Mouse (Mus musculus): ENCODE measurements around the gene Gm8267. TPM values are rescaled to one million over a fixed set of nuclear protein-coding genes. Genes with fewer than 3 reads are reported as not detected.
"Not testable (repeated sequence)": the region's sequence is repeated elsewhere in the genome, so short reads cannot be mapped to it uniquely, and the experiment has no call there.

Gm8267 gene
- polyA plus RNA-seq (2015; fragmentation: Nextera tagmentation; extraction: Ambion mirVana), result not detected in 2 replicates

DNA sequence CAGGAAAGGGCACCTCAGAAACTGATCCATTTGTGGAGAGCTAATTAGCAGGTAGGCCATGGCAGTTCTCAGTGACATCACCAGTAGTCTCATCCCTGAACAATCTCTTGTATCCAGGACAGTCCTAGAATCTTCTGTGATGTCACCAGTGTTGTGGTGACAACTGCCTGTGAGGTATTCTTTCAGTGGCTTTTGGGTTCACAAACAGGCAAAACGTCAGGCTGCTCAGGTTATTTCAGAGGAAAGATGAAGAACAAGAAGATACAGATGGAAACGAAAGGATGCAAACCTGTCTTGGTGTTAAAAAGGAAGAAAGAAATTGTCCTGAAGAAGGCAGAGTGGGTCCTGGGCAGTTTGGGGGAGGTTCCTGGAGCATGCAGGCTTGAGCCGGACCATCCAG lies at the start of gene Gm8267:
Gm8267 (minus strand) TSS at position 101 of the 400 bp plus-strand sequence.
- ATAC-seq, result no peak
- no peaks in the 10 kb centered on the region for H3K4me1 ChIP-seq (ENCODE audit: control insufficient read depth, insufficient read depth, low read depth, low read length)
- no peak within 1 kb of the TSS for H3K4me3 ChIP-seq (ENCODE audit: low read length)
- H3K9me3 ChIP-seq (ENCODE audit: control insufficient read depth, low read length), result no peaks in the 10 kb centered on the region
- H3K4me2 ChIP-seq (ENCODE audit: low read length), result no peak within 1 kb of the TSS
- no peak within 1 kb of the TSS for H3K27ac ChIP-seq (ENCODE audit: low read depth, low read length)
- WGBS, result 86% methylated on average over 3 of the region's 3 CpGs
- H3K9ac ChIP-seq (ENCODE audit: low read depth, low read length), result no peak within 1 kb of the TSS
- H3K27me3 ChIP-seq (replicated peaks; ENCODE audit: control insufficient read depth, insufficient read depth, low read length), result no peaks in the 10 kb centered on the region
- H3K36me3 ChIP-seq (ENCODE audit: control insufficient read depth, insufficient read depth, low read length), result no peaks in the 10 kb centered on the region

DNA sequence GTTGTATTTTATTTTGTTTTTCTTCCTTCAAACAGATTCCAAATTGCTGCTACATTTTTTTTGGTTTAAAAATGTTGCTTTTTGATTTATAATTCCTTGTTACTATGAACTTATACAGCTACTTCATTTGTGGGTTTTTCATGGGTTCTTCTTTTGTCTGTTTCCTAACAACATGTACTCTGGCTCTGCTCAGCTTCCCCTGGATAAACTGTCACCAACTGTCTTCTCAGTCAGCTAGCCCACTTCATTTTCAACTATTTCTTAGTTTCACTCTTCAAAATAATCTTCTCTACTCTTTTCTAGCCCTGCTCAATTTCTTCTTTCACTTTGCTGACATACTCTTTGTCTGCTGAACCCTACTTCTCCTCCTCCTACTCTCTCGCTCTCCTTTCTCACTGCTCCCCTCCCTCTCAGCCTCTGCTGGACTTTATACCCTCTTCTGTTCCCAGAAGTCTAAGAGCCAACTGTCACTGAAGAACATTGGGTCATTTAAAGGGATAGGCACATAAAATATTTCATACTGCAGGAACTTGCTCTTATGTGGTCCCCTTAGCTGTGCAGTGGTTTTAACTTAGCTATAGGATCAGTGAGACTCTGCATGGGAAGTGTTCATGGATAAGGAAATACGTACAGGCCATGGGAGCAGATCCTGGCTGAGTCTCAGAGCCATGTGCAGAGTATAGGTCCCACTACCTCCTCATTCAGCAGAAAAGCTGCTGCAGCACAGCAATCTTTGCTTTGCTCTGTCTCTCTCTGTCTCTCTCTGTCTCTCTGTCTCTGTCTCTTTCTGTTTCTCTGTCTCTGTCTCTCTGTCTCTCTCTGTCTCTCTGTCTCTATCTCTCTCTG lies 39.6 kb upstream of the Gm8267 start:
- H3K9ac ChIP-seq (ENCODE audit: low read depth, low read length); H3K9me3 ChIP-seq (ENCODE audit: control insufficient read depth, low read length); H3K4me1 ChIP-seq (ENCODE audit: control insufficient read depth, insufficient read depth, low read depth, low read length); H3K4me2 ChIP-seq (ENCODE audit: low read length); H3K4me3 ChIP-seq (ENCODE audit: low read length); H3K36me3 ChIP-seq (ENCODE audit: control insufficient read depth, insufficient read depth, low read length); H3K27ac ChIP-seq (ENCODE audit: low read depth, low read length); ATAC-seq; H3K27me3 ChIP-seq (replicated peaks; ENCODE audit: control insufficient read depth, insufficient read depth, low read length): not testable (repeated sequence)
- WGBS, result 50% methylated on average over 1 of the region's 2 CpGs

DNA sequence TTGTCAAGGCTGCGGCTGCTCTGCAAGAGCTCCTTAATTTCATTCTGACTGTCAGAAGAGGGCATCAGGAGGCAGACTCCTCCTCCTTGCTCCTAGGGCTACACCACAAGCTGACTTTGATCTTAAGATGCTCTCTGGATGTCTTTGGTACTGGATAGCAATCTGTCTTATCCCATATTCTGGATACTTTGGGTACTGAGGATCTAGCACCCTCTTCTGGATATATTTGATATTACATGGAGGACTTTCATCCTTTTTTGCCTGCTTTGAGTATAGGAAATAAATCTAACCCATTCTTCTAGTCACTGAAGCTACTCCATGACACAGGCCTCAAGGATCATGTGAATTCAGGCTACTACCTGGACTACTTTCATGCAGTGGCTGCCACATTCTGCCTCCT lies 7.4 kb downstream of the Gm8267 start:
- not testable (repeated sequence) for H3K9ac ChIP-seq (ENCODE audit: low read depth, low read length); H3K27ac ChIP-seq (ENCODE audit: low read depth, low read length); H3K4me1 ChIP-seq (ENCODE audit: control insufficient read depth, insufficient read depth, low read depth, low read length); H3K4me3 ChIP-seq (ENCODE audit: low read length); H3K4me2 ChIP-seq (ENCODE audit: low read length); H3K9me3 ChIP-seq (ENCODE audit: control insufficient read depth, low read length); H3K36me3 ChIP-seq (ENCODE audit: control insufficient read depth, insufficient read depth, low read length); ATAC-seq; H3K27me3 ChIP-seq (replicated peaks; ENCODE audit: control insufficient read depth, insufficient read depth, low read length)
- 67% methylated on average over 1 of the region's 1 CpGs for WGBS

DNA sequence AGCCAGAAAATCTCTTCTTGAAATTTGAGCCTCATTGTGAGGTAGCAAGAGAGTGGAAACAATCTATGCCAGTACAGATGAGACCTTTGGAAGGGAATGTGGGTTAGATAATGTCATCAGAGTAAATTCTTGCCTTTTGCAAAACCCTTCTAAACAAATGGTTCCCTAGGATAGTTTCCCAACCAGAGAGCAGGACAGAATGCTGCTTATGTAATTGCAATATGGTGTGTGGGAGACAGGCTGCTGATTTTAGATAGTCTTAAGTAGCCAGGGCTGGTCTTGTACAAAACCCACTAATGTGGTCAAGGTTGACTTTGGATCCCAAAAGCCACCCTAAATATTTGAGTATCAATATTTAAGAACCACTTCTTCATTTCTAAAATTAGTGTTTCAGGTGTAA lies 19.4 kb downstream of the Gm8267 start:
- not testable (repeated sequence) for H3K4me1 ChIP-seq (ENCODE audit: control insufficient read depth, insufficient read depth, low read depth, low read length); H3K9ac ChIP-seq (ENCODE audit: low read depth, low read length); H3K9me3 ChIP-seq (ENCODE audit: control insufficient read depth, low read length); H3K27me3 ChIP-seq (replicated peaks; ENCODE audit: control insufficient read depth, insufficient read depth, low read length); H3K4me3 ChIP-seq (ENCODE audit: low read length); H3K36me3 ChIP-seq (ENCODE audit: control insufficient read depth, insufficient read depth, low read length); ATAC-seq; H3K4me2 ChIP-seq (ENCODE audit: low read length); H3K27ac ChIP-seq (ENCODE audit: low read depth, low read length)

DNA sequence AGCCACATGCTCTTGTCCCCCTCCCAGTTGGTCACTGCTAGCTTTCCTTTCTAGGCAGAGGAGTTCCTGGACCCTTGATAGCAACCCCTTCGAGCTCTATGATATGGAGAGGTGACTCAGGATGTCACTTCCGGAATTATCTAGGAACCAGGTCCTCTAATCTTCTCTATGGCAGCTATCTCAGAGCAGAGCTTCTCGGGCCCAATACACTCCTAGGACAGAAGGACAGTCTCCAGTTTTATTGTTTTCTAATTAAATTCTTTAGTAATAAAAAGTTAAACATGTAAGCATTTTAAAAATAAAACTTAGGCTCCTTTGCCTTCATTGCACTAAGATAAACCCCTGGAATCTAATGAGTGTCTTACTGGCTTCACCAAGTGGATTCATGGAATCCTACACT lies 43.8 kb downstream of the Gm8267 start, which contains the start of gene Gm8257:
Gm8257 (minus strand) TSS at position 101 of the 400 bp plus-strand sequence.
- not testable (repeated sequence) for H3K4me2 ChIP-seq (ENCODE audit: low read length); H3K36me3 ChIP-seq (ENCODE audit: control insufficient read depth, insufficient read depth, low read length); H3K27me3 ChIP-seq (replicated peaks; ENCODE audit: control insufficient read depth, insufficient read depth, low read length); H3K4me1 ChIP-seq (ENCODE audit: control insufficient read depth, insufficient read depth, low read depth, low read length); H3K9me3 ChIP-seq (ENCODE audit: control insufficient read depth, low read length); H3K27ac ChIP-seq (ENCODE audit: low read depth, low read length); H3K4me3 ChIP-seq (ENCODE audit: low read length); H3K9ac ChIP-seq (ENCODE audit: low read depth, low read length); ATAC-seq
- WGBS, result 89% methylated on average over 3 of the region's 3 CpGs

Other genes with a start within 250 kb of the Gm8267 start
- gene Gm17093, start 232.1 kb downstream of the Gm8267 start, polyA plus RNA-seq (2015; fragmentation: Nextera tagmentation; extraction: Ambion mirVana), result not detected in 2 replicates
- 0.16 and 0.28 TPM in 2 replicates for gene Gm8247, start 167.2 kb downstream of the Gm8267 start, polyA plus RNA-seq (2015; fragmentation: Nextera tagmentation; extraction: Ambion mirVana)
- not detected in 2 replicates for gene Gm5624, start 122.4 kb downstream of the Gm8267 start, polyA plus RNA-seq (2015; fragmentation: Nextera tagmentation; extraction: Ambion mirVana)
- not detected in 2 replicates for gene Gm8257, start 43.9 kb downstream of the Gm8267 start, polyA plus RNA-seq (2015; fragmentation: Nextera tagmentation; extraction: Ambion mirVana)
- gene Ptgdr, start 109.0 kb upstream of the Gm8267 start, polyA plus RNA-seq (2015; fragmentation: Nextera tagmentation; extraction: Ambion mirVana), result 0.73 and 0.76 TPM in 2 replicates
- gene Ptger2, start 237.9 kb upstream of the Gm8267 start, polyA plus RNA-seq (2015; fragmentation: Nextera tagmentation; extraction: Ambion mirVana), result 1.3 and 1.4 TPM in 2 replicates